Mouse (Mus musculus): Measurements from ENCODE around the gene Foxn3.
"Not testable (repeated sequence)": the region's sequence is repeated elsewhere in the genome, so short reads cannot be mapped to it uniquely, and the experiment has no call there.

Foxn3 gene

GRCm38 (mm10) chr12:99209801-99210200, 353.6 kb downstream of the Foxn3 start:
- DNase-seq, result no peak

GRCm38 (mm10) chr12:99208251-99208650, 355.1 kb downstream of the Foxn3 start:
- DNase-seq, result no peak

- no peak for DNase-seq
Measured at GRCm38 (mm10) chr12:99207014-99207612, 356.3 kb downstream of the Foxn3 start.

- DNase-seq, result no peak
Measured at GRCm38 (mm10) chr12:99205734-99206133, 357.6 kb downstream of the Foxn3 start.

- no peak for DNase-seq
Measured at GRCm38 (mm10) chr12:99199124-99199483, 364.3 kb downstream of the Foxn3 start.

GRCm38 (mm10) chr12:99198428-99199123, 364.8 kb downstream of the Foxn3 start:
- no peak for DNase-seq

GRCm38 (mm10) chr12:99197031-99197430, 366.4 kb downstream of the Foxn3 start:
- no peak for DNase-seq

- DNase-seq, result no peak
Measured at GRCm38 (mm10) chr12:99195655-99196054, 367.7 kb downstream of the Foxn3 start.

- DNase-seq, result not testable (repeated sequence)
Measured at GRCm38 (mm10) chr12:99194120-99194519, 369.3 kb downstream of the Foxn3 start.

- DNase-seq, result no peak
Measured at GRCm38 (mm10) chr12:99187671-99188070, 375.7 kb downstream of the Foxn3 start.

GRCm38 (mm10) chr12:99186239-99186638, 377.1 kb downstream of the Foxn3 start:
- DNase-seq, result no peak

- no peak for DNase-seq
Measured at GRCm38 (mm10) chr12:99183261-99183792, 380.1 kb downstream of the Foxn3 start.

GRCm38 (mm10) chr12:99182338-99182737, 381.0 kb downstream of the Foxn3 start:
- no peak for DNase-seq

GRCm38 (mm10) chr12:99180234-99180824, 383.1 kb downstream of the Foxn3 start:
- no peak for DNase-seq

GRCm38 (mm10) chr12:99174979-99175621, 388.3 kb downstream of the Foxn3 start:
- DNase-seq, result no peak

- DNase-seq, result peak in 1 of 2 experiments; percentile 24
Measured at GRCm38 (mm10) chr12:99172170-99172569, 391.2 kb downstream of the Foxn3 start.

GRCm38 (mm10) chr12:99169925-99170324, 393.5 kb downstream of the Foxn3 start:
- DNase-seq, result no peak

- peak; percentile 29 to 54 for DNase-seq
Measured at GRCm38 (mm10) chr12:99166091-99166490, 397.3 kb downstream of the Foxn3 start.

- no peak for DNase-seq
Measured at GRCm38 (mm10) chr12:99163342-99163682, 400.1 kb downstream of the Foxn3 start.

- no peak for DNase-seq
Measured at GRCm38 (mm10) chr12:99162639-99163341, 400.6 kb downstream of the Foxn3 start.

GRCm38 (mm10) chr12:99162188-99162587, 401.2 kb downstream of the Foxn3 start:
- DNase-seq, result peak; percentile 54 to 65

GRCm38 (mm10) chr12:99160061-99160460, 403.3 kb downstream of the Foxn3 start:
- DNase-seq, result no peak

- DNase-seq, result no peak
Measured at GRCm38 (mm10) chr12:99155904-99156303, 407.5 kb downstream of the Foxn3 start.

Measured in thymus, postnatal 36 days (tissue).